Mouse (Mus musculus): Measurements from ENCODE around the gene Tmem198. TPM values are rescaled to one million over a fixed set of nuclear protein-coding genes. Genes with fewer than 3 reads are reported as not detected.

Tmem198 gene
- polyA plus RNA-seq, 1 experiment from 2014 or later, result 20.4 TPM

DNA sequence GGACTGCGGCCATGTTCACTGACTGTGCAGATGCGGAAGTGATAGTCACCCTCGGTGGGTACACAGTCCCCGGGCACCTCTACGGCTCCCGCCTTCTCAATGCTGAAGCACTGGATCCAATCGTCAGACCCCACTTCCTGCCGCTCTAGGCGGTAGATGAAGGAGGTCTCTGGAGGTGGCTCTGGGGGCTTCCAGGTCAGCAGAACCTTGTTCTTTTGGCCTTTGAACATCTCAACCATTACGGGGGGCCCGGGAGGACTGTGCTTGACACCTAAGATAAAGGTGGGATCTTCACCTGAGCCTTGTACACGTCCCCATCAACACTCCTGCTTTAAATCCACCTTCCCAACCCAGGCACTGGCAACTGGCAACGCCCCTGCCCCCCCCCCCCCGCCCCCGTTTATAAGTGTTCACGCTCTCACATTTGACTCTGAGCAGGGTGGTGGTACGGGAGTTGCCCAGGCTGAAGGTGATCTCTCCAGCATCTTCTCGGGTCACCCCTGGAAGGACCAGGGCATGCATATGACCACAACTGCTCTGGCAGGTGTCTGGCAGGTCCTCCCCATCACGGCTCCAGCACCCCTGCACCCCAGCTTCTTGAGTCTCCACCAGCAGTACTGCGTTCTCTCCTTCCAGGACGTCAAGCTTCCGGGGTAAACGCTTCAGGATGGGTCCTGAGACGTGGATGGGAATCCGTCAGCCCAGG lies 23.8 kb downstream of the Tmem198 start:
- DNase-seq (ENCODE audit: low spot score), result no peak
- Histone ChIP-seq H3K4me1 (replicated peaks) (peaks cover 50% of the 10 kb centered on the region), H3K9me3 (no peaks in the 10 kb centered on the region)

DNA sequence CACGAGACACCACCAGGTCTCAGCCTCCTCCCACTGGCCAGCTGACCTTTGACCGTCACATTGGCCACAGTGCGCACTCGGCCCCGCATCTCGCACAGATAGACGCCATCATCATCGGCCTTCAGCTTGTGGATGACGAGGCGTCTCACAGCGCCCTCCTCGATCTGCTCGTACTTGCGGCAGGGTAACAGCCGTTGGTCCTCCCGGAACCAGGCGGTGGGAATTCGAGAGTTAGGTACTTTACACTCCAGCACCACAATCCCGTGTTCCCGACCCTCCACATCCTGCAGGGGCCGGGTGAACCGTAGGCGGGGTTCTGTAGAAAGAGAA lies 24.3 kb downstream of the Tmem198 start:
- H3K27me3 ChIP-seq (ENCODE audit: insufficient read depth, poor library complexity, severe bottlenecking), result peaks cover 58% of the 10 kb centered on the region
- peaks cover 53% of the 10 kb centered on the region for H3K4me1 ChIP-seq (replicated peaks)
- H3K27ac ChIP-seq, result no peak overlapping the region
- no peak for DNase-seq (ENCODE audit: low spot score)
- no peaks in the 10 kb centered on the region for H3K9me3 ChIP-seq
- H3K36me3 ChIP-seq, result peaks cover 52% of the 10 kb centered on the region
- WGBS, result 67% methylated on average over 23 of the region's 23 CpGs
- H3K4me3 ChIP-seq, result peak overlapping the region; percentile 11; the same call in 1 of the 2 replicates

More for the DNA sequence above, 23.8 kb downstream of the Tmem198 start:
- H3K27ac ChIP-seq, result no peak overlapping the region
- peak overlapping the region; percentile 11; the same call in 1 of the 2 replicates for H3K4me3 ChIP-seq
- 81% methylated on average over 25 of the region's 25 CpGs for WGBS
- H3K36me3 ChIP-seq, result peaks cover 57% of the 10 kb centered on the region
- H3K27me3 ChIP-seq (ENCODE audit: insufficient read depth, poor library complexity, severe bottlenecking), result peaks cover 55% of the 10 kb centered on the region

DNA sequence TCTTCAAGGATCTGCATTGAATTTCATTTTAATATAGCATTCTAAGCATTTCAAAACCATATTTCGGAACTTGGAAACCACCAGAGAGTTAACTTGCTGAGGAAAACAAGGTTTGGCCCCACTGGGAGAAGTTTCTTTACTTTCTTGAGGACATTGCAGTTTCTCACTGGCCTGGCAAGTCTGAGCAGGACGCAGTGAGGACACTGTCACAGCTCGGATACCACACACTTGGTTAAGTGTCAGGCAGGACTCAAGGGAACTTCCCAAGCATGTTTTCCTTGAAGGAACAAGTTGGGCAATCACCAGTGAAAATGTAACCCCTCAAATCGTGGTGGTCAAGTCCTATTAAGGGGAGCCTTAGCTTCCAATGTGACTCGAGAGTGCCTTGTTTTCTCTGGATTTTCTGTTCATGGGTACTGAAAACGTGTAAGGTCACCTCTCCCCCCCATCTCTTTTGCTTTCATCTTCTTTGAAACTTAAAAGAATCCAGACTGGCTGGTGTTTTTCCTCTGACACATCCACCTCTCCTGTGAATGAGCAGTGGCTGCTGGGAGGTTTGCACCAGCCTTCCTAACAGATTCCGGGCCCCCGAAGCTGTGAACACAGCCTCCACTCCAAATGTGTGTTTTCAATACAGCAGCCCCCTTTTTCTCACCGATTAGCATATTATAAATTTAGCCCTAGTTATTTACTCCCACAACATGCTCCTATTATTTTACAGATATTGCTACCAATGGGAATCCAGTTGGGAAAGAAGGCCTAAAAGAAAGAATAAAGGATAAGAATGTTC lies 25.1 kb downstream of the Tmem198 start:
- WGBS, result 65% methylated on average over 9 of the region's 9 CpGs
- H3K4me3 ChIP-seq, result peak overlapping the region; percentile 90
- peaks cover 67% of the 10 kb centered on the region for H3K27me3 ChIP-seq (ENCODE audit: insufficient read depth, poor library complexity, severe bottlenecking)
- H3K27ac ChIP-seq, result no peak overlapping the region
- H3K36me3 ChIP-seq, result peaks cover 43% of the 10 kb centered on the region
- H3K4me1 ChIP-seq (replicated peaks), result peaks cover 59% of the 10 kb centered on the region
- no peak for DNase-seq (ENCODE audit: low spot score)
- H3K9me3 ChIP-seq, result no peaks in the 10 kb centered on the region

DNA sequence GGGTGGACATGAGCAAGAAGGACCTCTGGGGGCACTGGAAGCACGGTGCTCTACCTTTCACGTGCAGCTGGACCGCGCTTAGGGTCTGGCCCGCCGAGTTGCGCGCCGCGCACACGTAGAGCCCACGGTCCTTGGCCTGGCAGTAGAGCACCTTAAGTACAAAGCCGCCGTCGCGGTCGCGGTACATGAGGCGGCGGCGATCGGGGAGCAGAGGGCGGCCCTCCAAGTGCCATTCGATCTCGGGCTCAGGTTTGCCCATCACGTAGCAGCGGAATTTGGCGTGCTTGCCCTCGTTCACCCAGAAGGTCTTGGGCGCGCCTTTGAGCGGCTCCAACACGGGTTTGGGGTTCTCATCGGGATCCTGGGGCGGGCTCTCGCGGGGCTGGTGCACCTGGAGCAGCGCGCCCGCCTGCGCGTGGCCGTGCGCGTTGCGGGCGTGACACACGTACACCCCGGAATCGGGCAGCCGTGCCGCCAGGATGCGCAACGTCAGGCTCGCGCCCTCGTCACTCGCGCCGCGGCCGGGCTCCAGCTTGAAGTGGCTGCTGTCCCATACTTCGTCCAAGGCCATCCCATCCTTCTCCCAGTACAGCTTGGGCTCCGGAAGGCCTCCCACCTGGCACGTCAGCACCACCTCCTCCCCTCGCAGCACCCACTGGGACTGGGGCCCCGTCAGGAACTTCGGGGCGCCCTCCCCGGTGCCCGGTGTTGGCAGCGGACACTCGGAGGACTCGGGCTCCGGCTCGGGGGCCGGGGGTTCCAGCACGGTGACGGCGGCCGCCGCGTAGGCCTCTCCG lies 26.0 kb downstream of the Tmem198 start:
- under 1% methylated on average over 84 of the region's 84 CpGs for WGBS
- Histone ChIP-seq H3K27ac (peak overlapping the region; percentile 95), H3K36me3 (peaks cover 34% of the 10 kb centered on the region), H3K4me1 (replicated peaks) (peaks cover 66% of the 10 kb centered on the region), H3K9me3 (no peaks in the 10 kb centered on the region), H3K27me3 (ENCODE audit: insufficient read depth, poor library complexity, severe bottlenecking) (peaks cover 74% of the 10 kb centered on the region), H3K4me3 (peak overlapping the region; percentile 90)
- peak; percentile 61 for DNase-seq (ENCODE audit: low spot score)

DNA sequence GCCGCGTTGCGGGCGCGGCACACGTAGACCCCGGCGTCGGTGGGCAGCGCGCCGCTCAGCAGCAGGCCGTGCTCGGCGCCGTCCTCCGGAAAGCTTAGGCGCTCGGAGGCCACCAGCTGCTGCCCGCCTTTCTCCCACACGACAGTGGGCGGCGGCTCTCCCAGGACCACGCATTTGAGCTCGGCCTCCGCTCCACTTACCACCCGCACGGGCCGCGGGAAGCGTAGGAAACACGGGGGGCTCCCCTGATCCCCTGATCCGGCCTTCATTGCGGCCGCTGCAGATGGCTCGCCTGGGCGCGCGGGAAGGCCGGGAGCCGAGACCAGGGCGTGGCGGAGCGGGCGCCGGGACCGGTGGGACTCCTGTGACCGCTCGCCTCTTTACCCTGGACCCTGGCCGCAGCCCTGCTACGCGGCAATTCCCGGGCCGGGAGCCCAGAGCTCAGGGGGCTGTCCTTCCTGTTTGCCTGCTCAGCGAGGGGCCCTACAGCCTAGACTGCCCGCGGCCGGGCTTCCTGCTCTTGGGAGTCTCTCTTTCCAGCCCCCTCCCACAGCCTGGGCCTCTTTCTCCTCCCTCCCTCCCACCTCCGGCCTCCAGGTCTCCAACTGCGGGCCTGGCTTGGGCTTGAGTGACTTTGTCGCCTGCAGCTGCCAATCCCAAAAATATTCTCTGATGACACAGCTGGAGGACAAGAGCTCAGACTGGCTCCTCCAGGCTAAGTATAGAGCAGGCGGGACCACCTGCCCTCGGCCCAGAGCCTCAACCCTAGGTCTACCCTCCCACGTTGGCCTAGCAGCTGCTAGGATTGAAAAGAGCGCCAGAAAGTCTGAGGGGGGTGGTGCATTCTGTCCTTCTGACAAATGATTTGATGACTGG lies 26.9 kb downstream of the Tmem198 start, which contains the start of gene Obsl1:
Gene Obsl1, minus strand, starts transcription at position 497 of the 876 bp plus-strand sequence.
- under 1% methylated on average over 65 of the region's 65 CpGs for WGBS

DNA sequence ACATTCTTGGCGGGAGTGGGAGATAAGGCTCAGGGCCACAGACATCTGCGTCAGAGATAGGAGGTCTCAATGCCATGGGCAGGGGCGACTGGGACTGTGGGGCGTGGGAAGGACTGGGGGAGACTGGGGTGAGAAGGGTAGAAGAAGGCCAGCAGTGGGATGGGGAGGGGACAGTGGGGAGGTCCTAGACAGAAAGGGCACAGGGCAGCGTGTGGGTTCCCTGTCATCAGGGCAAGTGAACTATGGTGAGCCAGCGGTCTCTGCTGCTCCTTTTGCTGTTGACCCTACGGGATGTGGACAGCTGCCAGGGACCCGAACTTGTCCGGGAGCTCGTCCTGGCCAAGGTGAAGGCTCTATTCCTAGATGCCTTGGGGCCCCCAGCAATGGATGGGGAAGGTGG lies 27.7 kb downstream of the Tmem198 start, which contains the start of gene Inha:
Gene Inha, plus strand, starts transcription at position 72 of the 400 bp plus-strand sequence.
- H3K36me3 ChIP-seq, result peaks cover 18% of the 10 kb centered on the region
- peak within 1 kb of the TSS; percentile 90 for H3K4me3 ChIP-seq
- H3K27me3 ChIP-seq (ENCODE audit: insufficient read depth, poor library complexity, severe bottlenecking), result peaks cover 83% of the 10 kb centered on the region
- 72% methylated on average over 10 of the region's 10 CpGs for WGBS
- no peaks in the 10 kb centered on the region for H3K9me3 ChIP-seq
- peak within 1 kb of the TSS; percentile 95 for H3K27ac ChIP-seq
- DNase-seq (ENCODE audit: low spot score), result no peak
- peaks cover 79% of the 10 kb centered on the region for H3K4me1 ChIP-seq (replicated peaks)

More for the DNA sequence above, 26.9 kb downstream of the Tmem198 start, which contains the start of gene Obsl1:
- peak within 1 kb of the TSS; percentile 90 for H3K4me3 ChIP-seq
- peaks cover 71% of the 10 kb centered on the region for H3K4me1 ChIP-seq (replicated peaks)
- peak within 1 kb of the TSS; percentile 95 for H3K27ac ChIP-seq
- H3K9me3 ChIP-seq, result no peaks in the 10 kb centered on the region
- H3K36me3 ChIP-seq, result peaks cover 26% of the 10 kb centered on the region
- peak; percentile 85 for DNase-seq (ENCODE audit: low spot score)
- H3K27me3 ChIP-seq (ENCODE audit: insufficient read depth, poor library complexity, severe bottlenecking), result peaks cover 78% of the 10 kb centered on the region

DNA sequence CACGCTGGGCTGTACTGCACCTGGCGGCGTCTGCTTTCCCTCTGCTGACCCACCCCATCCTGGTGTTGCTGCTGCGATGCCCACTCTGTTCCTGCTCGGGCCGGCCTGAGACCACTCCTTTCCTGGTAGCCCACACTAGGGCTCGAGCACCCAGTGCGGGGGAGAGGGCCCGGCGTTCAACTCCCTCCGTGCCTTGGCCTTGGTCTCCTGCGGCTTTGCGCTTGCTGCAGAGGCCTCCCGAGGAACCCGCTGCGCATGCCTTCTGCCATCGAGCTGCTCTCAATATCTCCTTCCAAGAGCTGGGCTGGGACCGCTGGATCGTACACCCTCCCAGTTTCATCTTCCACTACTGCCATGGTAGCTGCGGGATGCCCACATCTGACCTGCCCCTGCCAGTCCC lies 30.3 kb downstream of the Tmem198 start:
- 0 out of 2 replicates have a peak overlapping the region, but pooled peaks have one; percentile 40 for H3K27ac ChIP-seq
- 53% methylated on average over 20 of the region's 20 CpGs for WGBS
- peaks cover 65% of the 10 kb centered on the region for H3K4me1 ChIP-seq (replicated peaks)
- peaks cover 63% of the 10 kb centered on the region for H3K27me3 ChIP-seq (ENCODE audit: insufficient read depth, poor library complexity, severe bottlenecking)
- DNase-seq (ENCODE audit: low spot score), result no peak
- H3K36me3 ChIP-seq, result no peaks in the 10 kb centered on the region
- no peaks in the 10 kb centered on the region for H3K9me3 ChIP-seq
- H3K4me3 ChIP-seq, result no peak overlapping the region

DNA sequence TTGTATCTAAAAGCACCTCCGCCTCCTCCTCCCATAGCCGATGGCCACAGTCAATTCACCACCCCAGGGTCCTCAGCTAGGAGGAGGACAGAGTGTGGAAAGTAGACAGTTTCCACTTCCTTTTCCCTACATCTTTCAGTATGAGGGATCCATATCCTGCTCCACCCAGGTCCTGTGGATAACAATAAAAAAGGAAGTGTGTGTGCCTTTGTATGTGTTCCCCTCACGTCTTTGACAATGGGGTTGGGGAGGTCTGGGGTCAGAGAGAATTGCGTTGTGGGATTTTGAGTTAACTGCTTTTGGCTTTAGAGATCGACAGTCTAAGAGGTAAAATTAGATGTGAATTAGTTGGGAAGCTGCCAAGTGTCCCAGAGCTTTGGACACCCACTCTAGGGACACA lies 30.8 kb downstream of the Tmem198 start:
- no peak overlapping the region for H3K27ac ChIP-seq
- H3K36me3 ChIP-seq, result no peaks in the 10 kb centered on the region
- WGBS, result 74% methylated on average over 5 of the region's 5 CpGs
- no peaks in the 10 kb centered on the region for H3K9me3 ChIP-seq
- no peak for DNase-seq (ENCODE audit: low spot score)
- H3K27me3 ChIP-seq (ENCODE audit: insufficient read depth, poor library complexity, severe bottlenecking), result peaks cover 57% of the 10 kb centered on the region
- no peak overlapping the region for H3K4me3 ChIP-seq
- peaks cover 59% of the 10 kb centered on the region for H3K4me1 ChIP-seq (replicated peaks)

DNA sequence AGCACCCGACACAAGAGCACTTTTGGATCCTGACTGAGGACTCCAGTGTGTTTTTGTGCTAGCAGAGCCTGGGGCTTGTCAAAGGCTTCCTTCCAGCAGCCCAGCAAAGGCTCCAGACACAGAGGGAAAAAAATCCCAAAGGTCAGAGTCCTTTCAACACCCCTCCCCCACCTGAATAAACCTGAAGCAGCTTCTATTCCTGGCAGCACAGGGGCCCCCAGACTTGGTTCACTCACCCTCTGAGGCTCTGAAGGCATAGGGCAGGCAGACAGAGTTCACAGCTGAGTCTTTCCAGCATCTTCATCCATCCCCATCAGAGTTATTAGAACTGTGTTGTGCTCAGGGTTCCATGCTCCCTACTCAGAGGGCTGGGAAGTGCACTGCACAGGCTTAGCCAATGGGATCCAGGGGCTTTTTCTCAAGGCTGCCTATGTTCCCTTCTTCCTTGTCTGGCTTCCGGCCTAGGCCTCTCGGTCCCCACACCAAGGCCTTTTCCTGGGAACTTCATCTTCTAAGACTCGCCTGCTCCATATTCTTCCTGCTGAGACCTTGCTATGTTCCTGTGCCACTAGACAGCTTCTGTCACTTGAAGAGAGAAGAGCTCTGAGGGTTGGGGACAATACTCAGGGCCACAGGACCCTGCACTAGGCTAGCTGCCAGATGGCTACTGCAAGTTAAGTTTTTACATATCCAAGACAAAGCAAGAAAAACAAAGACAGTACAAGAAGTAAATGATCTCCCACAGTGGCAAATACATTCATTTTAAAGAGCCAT lies 32.3 kb downstream of the Tmem198 start:
- Histone ChIP-seq H3K27ac (peak overlapping the region; percentile 19), H3K4me3 (no peak overlapping the region), H3K27me3 (ENCODE audit: insufficient read depth, poor library complexity, severe bottlenecking) (peaks cover 43% of the 10 kb centered on the region), H3K4me1 (replicated peaks) (peaks cover 44% of the 10 kb centered on the region), H3K9me3 (no peaks in the 10 kb centered on the region), H3K36me3 (no peaks in the 10 kb centered on the region)
- peak; percentile 30 for DNase-seq (ENCODE audit: low spot score)
- 50% methylated on average over 4 of the region's 4 CpGs for WGBS

DNA sequence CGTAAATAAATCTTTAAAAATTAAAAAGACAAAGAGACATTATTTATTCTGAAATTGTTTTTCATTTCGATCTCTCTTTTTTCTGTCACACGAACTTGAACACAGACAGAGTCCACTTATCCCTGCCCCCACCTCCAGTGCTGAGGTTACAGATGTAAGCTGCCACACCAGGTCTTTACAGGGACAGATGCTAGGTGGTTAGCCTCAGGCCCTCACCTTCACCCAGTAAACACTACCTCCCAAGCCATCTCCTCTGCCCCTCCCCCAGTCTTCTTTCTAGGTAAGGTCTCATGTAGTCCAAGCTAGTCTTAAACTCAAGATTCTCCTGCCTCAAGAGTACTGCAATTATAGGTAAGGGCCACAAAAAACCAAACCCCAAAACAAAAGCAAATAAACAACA lies 33.2 kb downstream of the Tmem198 start:
- 95% methylated on average over 3 of the region's 3 CpGs for WGBS
- Histone ChIP-seq H3K4me3 (no peak overlapping the region), H3K4me1 (replicated peaks) (peaks cover 35% of the 10 kb centered on the region), H3K36me3 (no peaks in the 10 kb centered on the region), H3K27me3 (ENCODE audit: insufficient read depth, poor library complexity, severe bottlenecking) (peaks cover 33% of the 10 kb centered on the region), H3K27ac (no peak overlapping the region), H3K9me3 (no peaks in the 10 kb centered on the region)
- DNase-seq (ENCODE audit: low spot score), result no peak

DNA sequence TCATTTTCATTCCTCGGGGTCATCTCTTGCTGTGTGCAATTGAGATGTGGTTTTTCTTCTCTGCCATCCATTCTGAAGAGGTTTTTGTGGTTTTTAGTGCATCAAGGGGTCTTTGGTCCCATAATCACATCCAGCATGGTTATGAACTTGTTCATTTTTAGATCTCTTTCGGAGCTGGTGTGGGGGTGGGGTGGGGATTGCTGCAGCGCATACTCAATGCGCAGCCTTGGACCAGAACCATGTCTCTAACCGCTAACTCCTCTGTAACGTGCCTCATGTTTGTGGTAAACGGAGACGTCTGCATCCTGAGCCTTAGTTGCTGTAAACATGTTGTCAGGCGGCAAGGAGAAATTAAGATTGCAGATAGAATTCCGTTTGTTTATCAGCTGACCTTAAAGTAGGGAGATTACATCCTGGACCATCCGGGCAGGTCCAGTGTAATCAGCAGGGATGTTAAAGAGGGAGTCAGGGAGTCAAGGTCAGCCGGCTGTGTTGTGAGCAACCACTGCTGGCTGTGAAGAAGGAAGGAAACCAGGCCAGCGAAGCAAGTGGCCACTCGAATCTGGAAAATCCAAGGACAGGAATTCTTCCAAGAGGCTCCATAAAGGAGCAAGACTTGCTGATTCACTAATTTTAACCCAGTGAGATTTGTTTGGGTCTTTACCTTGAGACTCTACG lies 37.5 kb downstream of the Tmem198 start:
- no peaks in the 10 kb centered on the region for H3K9me3 ChIP-seq
- no peak overlapping the region for H3K4me3 ChIP-seq
- no peaks in the 10 kb centered on the region for H3K36me3 ChIP-seq
- WGBS, result 85% methylated on average over 15 of the region's 15 CpGs
- no peak overlapping the region for H3K27ac ChIP-seq
- no peak for DNase-seq (ENCODE audit: low spot score)
- H3K27me3 ChIP-seq (ENCODE audit: insufficient read depth, poor library complexity, severe bottlenecking), result no peaks in the 10 kb centered on the region
- peaks cover 5% of the 10 kb centered on the region for H3K4me1 ChIP-seq (replicated peaks)
